Mouse (Mus musculus) cortical plate, adult 2 months (tissue): Measurements from ENCODE around the gene Rassf10.

Source experiments
- CTCF ChIP-seq: fragments of 200-500 bp; IDR thresholded peaks from 2 replicates; pipeline ENCODE4 v1.5.1; 2011; ENCODE audit warnings: mild to moderate bottlenecking, control low read depth, low read length; ENCODE audit not compliant: insufficient read depth; ENCODE audit errors: extremely low read depth
- POLR2A ChIP-seq: fragments of 200-500 bp; IDR thresholded peaks from 2 replicates; pipeline ENCODE4 v1.6.1; 2011; ENCODE audit warnings: mild to moderate bottlenecking, low read length, control low read depth; ENCODE audit not compliant: insufficient read depth; ENCODE audit errors: extremely low read depth

- TF ChIP-seq CTCF (no peak), POLR2A (no peak)
Measured at GRCm38 (mm10) chr7:112943056-112943455, 10.7 kb upstream of the Rassf10 start.
